Mouse (Mus musculus): Measurements from ENCODE around the gene Vezf1. TPM values are rescaled to one million over a fixed set of nuclear protein-coding genes. Genes with fewer than 3 reads are reported as not detected.
A peak's percentile ranks its signal among the peaks of the same experiment; 100 is the strongest.

The Vezf1 gene
- total RNA-seq, 2 experiments from 2014 or later: 35.3 to 38.2 TPM

- intact Hi-C loops (cut with DNase I): loop anchor here (10.0 kb wide), 1 partner anchor 75 kb away; no protein-coding TSS in a partner anchor
- no peak for DNase-seq
Measured at GRCm38 (mm10) chr11:88090293-88090692, 22.2 kb downstream of the Vezf1 start.

GRCm38 (mm10) chr11:88091949-88092348 lies 23.9 kb downstream of the Vezf1 start:
- intact Hi-C loops (cut with DNase I): loop anchor here (10.0 kb wide), 1 partner anchor 73 kb away; no protein-coding TSS in a partner anchor
- DNase-seq: no peak

- intact Hi-C loops (cut with DNase I): loop anchor here (10.0 kb wide), 1 partner anchor 68 kb away; no protein-coding TSS in a partner anchor
- no peak for DNase-seq
Measured at GRCm38 (mm10) chr11:88097173-88097572, 29.1 kb downstream of the Vezf1 start.

GRCm38 (mm10) chr11:88098021-88098729 lies 30.1 kb downstream of the Vezf1 start, which contains the start of gene Cuedc1:
Gene Cuedc1, plus strand, starts transcription at chr11:88098058.
- intact Hi-C loops (cut with DNase I): loop anchor here (10.0 kb wide), 1 partner anchor 67 kb away; no protein-coding TSS in a partner anchor

GRCm38 (mm10) chr11:88098787-88099598 lies 30.9 kb downstream of the Vezf1 start:
- intact Hi-C loops (cut with DNase I): loop anchor here (10.0 kb wide), 1 partner anchor 66 kb away; no protein-coding TSS in a partner anchor
- peak; percentile 77 for DNase-seq

More at GRCm38 (mm10) chr11:88098021-88098729, 30.1 kb downstream of the Vezf1 start, which contains the start of gene Cuedc1:
- no peak for DNase-seq

- intact Hi-C loops (cut with DNase I): loop anchor here (10.0 kb wide), 1 partner anchor 65 kb away; no protein-coding TSS in a partner anchor
- peak; percentile 62 for DNase-seq
Measured at GRCm38 (mm10) chr11:88099599-88100023, 31.5 kb downstream of the Vezf1 start.

GRCm38 (mm10) chr11:88100170-88100569 lies 32.1 kb downstream of the Vezf1 start:
- DNase-seq: no peak
- intact Hi-C loops (cut with DNase I): no loop called here

- intact Hi-C loops (cut with DNase I): no loop called here
- no peak for DNase-seq
Measured at GRCm38 (mm10) chr11:88103214-88103941, 35.3 kb downstream of the Vezf1 start.

GRCm38 (mm10) chr11:88105494-88106291 lies 37.6 kb downstream of the Vezf1 start:
- DNase-seq: no peak
- intact Hi-C loops (cut with DNase I): no loop called here

- intact Hi-C loops (cut with DNase I): no loop called here
- no peak for DNase-seq
Measured at GRCm38 (mm10) chr11:88106292-88106554, 38.1 kb downstream of the Vezf1 start.

GRCm38 (mm10) chr11:88107365-88107764 lies 39.3 kb downstream of the Vezf1 start:
- intact Hi-C loops (cut with DNase I): no loop called here
- DNase-seq: no peak

GRCm38 (mm10) chr11:88110031-88110594 lies 42.0 kb downstream of the Vezf1 start:
- intact Hi-C loops (cut with DNase I): no loop called here
- no peak for DNase-seq

- intact Hi-C loops (cut with DNase I): no loop called here
Measured at GRCm38 (mm10) chr11:88112078-88112477, 44.0 kb downstream of the Vezf1 start.

GRCm38 (mm10) chr11:88112677-88113333 lies 44.7 kb downstream of the Vezf1 start:
- intact Hi-C loops (cut with DNase I): no loop called here
- no peak for DNase-seq

More at GRCm38 (mm10) chr11:88112078-88112477, 44.0 kb downstream of the Vezf1 start:
- no peak for DNase-seq

- DNase-seq: peak; percentile 26
Measured at GRCm38 (mm10) chr11:88113543-88114271, 45.6 kb downstream of the Vezf1 start.

GRCm38 (mm10) chr11:88114871-88115301 lies 46.8 kb downstream of the Vezf1 start:
- peak; percentile 35 for DNase-seq
- intact Hi-C loops (cut with DNase I): no loop called here

More at GRCm38 (mm10) chr11:88113543-88114271, 45.6 kb downstream of the Vezf1 start:
- intact Hi-C loops (cut with DNase I): no loop called here

- DNase-seq: no peak
- intact Hi-C loops (cut with DNase I): no loop called here
Measured at GRCm38 (mm10) chr11:88116568-88116967, 48.5 kb downstream of the Vezf1 start.

GRCm38 (mm10) chr11:88117356-88118090 lies 49.4 kb downstream of the Vezf1 start:
- intact Hi-C loops (cut with DNase I): no loop called here
- no peak for DNase-seq
